Mouse (Mus musculus) testis, adult 2 months (tissue): ENCODE measurements around the gene Trp53rkb.

Experiments
- CTCF ChIP-seq: fragments of 200-500 bp; IDR thresholded peaks from 2 replicates; pipeline ENCODE4 v1.5.1; 2012; ENCODE audit warnings: low read depth, mild to moderate bottlenecking, inconsistent platforms, low read length, moderate library complexity; ENCODE audit not compliant: control insufficient read depth, insufficient read depth, insufficient replicate concordance
- POLR2A ChIP-seq: fragments of 200-500 bp; IDR thresholded peaks from 2 replicates; pipeline ENCODE4 v1.6.1; 2012; ENCODE audit warnings: low read depth, mild to moderate bottlenecking, inconsistent platforms, low read length, moderate library complexity; ENCODE audit not compliant: control insufficient read depth

DNA sequence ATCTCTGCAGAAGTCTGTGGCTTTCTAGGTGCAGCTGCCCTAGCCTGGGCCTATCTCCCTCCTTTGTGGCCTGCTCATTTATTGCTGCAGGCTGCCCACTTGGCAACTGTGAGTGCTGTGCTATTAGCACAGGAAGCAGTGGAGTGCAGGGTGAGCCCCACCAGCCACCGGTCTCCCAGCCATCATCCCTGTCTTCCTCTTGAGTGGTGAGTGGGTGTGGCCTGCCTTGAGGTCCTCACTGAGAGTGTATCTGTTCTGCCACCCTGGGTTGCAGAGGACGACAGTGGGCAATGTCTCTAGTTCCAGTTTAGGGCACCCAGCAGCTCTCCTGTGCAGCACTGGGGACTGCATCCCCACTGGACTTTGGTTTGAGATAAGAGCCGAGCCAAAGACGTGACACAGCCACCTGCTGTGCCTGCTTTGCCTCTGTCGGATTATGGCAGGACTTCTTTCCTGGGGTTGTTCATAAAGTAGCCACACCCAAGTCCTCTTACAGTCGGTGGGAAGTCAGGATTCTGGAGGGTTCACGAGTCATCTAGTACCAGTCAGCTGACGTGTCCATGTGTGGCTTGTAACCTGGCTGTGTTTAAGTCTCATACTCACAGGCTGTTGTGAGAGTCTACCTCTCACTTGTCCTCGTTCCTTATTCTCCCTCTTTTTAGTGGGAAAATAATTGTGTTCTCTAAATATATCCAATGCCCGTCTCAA, 29.9 kb downstream of the Trp53rkb start:
- TF ChIP-seq CTCF (no peak), POLR2A (no peak)
